Mouse (Mus musculus): ENCODE measurements around the gene Snapc4. TPM values are rescaled to one million over a fixed set of nuclear protein-coding genes. Genes with fewer than 3 reads are reported as not detected.

Gene Snapc4
- 10 to 100 TPM in 1 of 2 experiments, 1 to 10 TPM in 1; 7.2 to 16.2 TPM for polyA plus RNA-seq (2012; fragmentation: generic; extraction: Trizol)

GRCm38 (mm10) chr2:26380131-26380771 is at the start of gene Snapc4:
Gene Snapc4 (minus strand): TSS chr2:26380653.

GRCm38 (mm10) chr2:26408515-26409356 is 28.3 kb upstream of the Snapc4 start, which contains the start of gene Inpp5e:
Gene Inpp5e (minus strand): TSS chr2:26409203.

GRCm38 (mm10) chr2:26389154-26389690 is 8.8 kb upstream of the Snapc4 start, which contains the start of the genes Entr1 and Pmpca:
Gene Entr1 (minus strand): TSS chr2:26389316.
Gene Pmpca (plus strand): TSS chr2:26389339.

GRCm38 (mm10) chr2:26360772-26361171 is 19.7 kb downstream of the Snapc4 start, which contains the start of gene Card9:
Gene Card9 (minus strand): TSS chr2:26360918.

GRCm38 (mm10) chr2:26351358-26352290 is 28.8 kb downstream of the Snapc4 start, which contains the start of gene Dnlz:
Gene Dnlz (minus strand): TSS chr2:26352110.

GRCm38 (mm10) chr2:26315072-26315924 is 65.2 kb downstream of the Snapc4 start, which contains the start of gene Gpsm1:
Gene Gpsm1 (plus strand): TSS chr2:26315515.

Other genes starting within 250 kb of the Snapc4 start
- under 1 TPM in 1 of 2 experiments, not detected in 1; 0.02 TPM for gene Lhx3, start 172.4 kb downstream of the Snapc4 start, polyA plus RNA-seq (2012; fragmentation: generic; extraction: Trizol)
- gene Qsox2, start 143.1 kb downstream of the Snapc4 start, polyA plus RNA-seq (2012; fragmentation: generic; extraction: Trizol) = 1 to 10 TPM; 1.5 to 7.5 TPM
- gene Ccdc187, start 86.1 kb downstream of the Snapc4 start, polyA plus RNA-seq (2012; fragmentation: generic; extraction: Trizol) = not detected
- 10 to 100 TPM in 1 of 2 experiments, 1 to 10 TPM in 1; 7.1 to 16.1 TPM for gene Gpsm1, start 65.1 kb downstream of the Snapc4 start, polyA plus RNA-seq (2012; fragmentation: generic; extraction: Trizol)
- gene Dnlz, start 28.5 kb downstream of the Snapc4 start, polyA plus RNA-seq (2012; fragmentation: generic; extraction: Trizol) = 10 to 100 TPM; 25.1 to 33.2 TPM
- under 1 TPM in 1 of 2 experiments, not detected in 1; 0.06 TPM for gene Card9, start 19.7 kb downstream of the Snapc4 start, polyA plus RNA-seq (2012; fragmentation: generic; extraction: Trizol)
- 10 to 100 TPM in 1 of 2 experiments, 1 to 10 TPM in 1; 8.2 to 41.5 TPM for gene Entr1, start 8.7 kb upstream of the Snapc4 start, polyA plus RNA-seq (2012; fragmentation: generic; extraction: Trizol)
- 10 to 100 TPM; 30.0 to 43.4 TPM for gene Pmpca, start 8.7 kb upstream of the Snapc4 start, polyA plus RNA-seq (2012; fragmentation: generic; extraction: Trizol)
- gene Inpp5e, start 28.6 kb upstream of the Snapc4 start, polyA plus RNA-seq (2012; fragmentation: generic; extraction: Trizol) = 10 to 100 TPM in 1 of 2 experiments, 1 to 10 TPM in 1; 2.1 to 15.1 TPM
- gene Sec16a, start 64.6 kb upstream of the Snapc4 start, polyA plus RNA-seq (2012; fragmentation: generic; extraction: Trizol) = 10 to 100 TPM in 1 of 2 experiments, 1 to 10 TPM in 1; 4.5 to 25.2 TPM
- 10 to 100 TPM in 1 of 2 experiments, under 1 TPM in 1; 0.28 to 11.8 TPM for gene Notch1, start 136.0 kb upstream of the Snapc4 start, polyA plus RNA-seq (2012; fragmentation: generic; extraction: Trizol)
- 1 to 10 TPM; 6.8 to 8.8 TPM for gene Egfl7, start 199.4 kb upstream of the Snapc4 start, polyA plus RNA-seq (2012; fragmentation: generic; extraction: Trizol)
- not detected for gene Gm20532, start 206.0 kb upstream of the Snapc4 start, polyA plus RNA-seq (2012; fragmentation: generic; extraction: Trizol)
- 10 to 100 TPM; 55.1 to 65.9 TPM for gene Agpat2, start 223.8 kb upstream of the Snapc4 start, polyA plus RNA-seq (2012; fragmentation: generic; extraction: Trizol)
- gene Fam69b, start 247.8 kb upstream of the Snapc4 start, polyA plus RNA-seq (2012; fragmentation: generic; extraction: Trizol) = 10 to 100 TPM; 15.9 to 42.0 TPM